Mouse (Mus musculus): ENCODE data around the gene Lnx1.

- no peak for TF ChIP-seq CTCF (conservative IDR thresholded peaks at IDR 0.05; ENCODE audit: insufficient read depth, insufficient read length, low read depth, low read length)
- TF ChIP-seq POLR2A (IDR thresholded peaks at IDR 0.05; ENCODE audit: low read depth, low read length) = no peak
Measured at GRCm38 (mm10) chr5:74545606-74546005, 157.1 kb downstream of the Lnx1 start.

All from kidney, adult 2 months (tissue).